Mouse (Mus musculus) small intestine, adult 2 months (tissue): ENCODE measurements around the gene Syne1. TPM values are rescaled to one million over a fixed set of nuclear protein-coding genes. Genes with fewer than 3 reads are reported as not detected.

ENCODE experiments used
- H3K27ac ChIP-seq: fragments of 200-500 bp; 2 replicates; pipeline ENCODE4 v1.5.1; 2012; ENCODE audit warnings: low read depth, low read length, control low read depth, inconsistent platforms; ENCODE audit not compliant: insufficient read depth
- H3K27me3 ChIP-seq: fragments of 200-500 bp; 2 replicates; pipeline ENCODE4 v1.6.1; 2012; ENCODE audit warnings: mild to moderate bottlenecking, moderate library complexity, low read length, inconsistent platforms; ENCODE audit not compliant: control insufficient read depth, insufficient read depth
- H3K36me3 ChIP-seq: fragments of 200-500 bp; 2 replicates; pipeline ENCODE4 v1.6.1; 2012; ENCODE audit warnings: mild to moderate bottlenecking, low read length, control low read depth, inconsistent platforms; ENCODE audit not compliant: control insufficient read depth, insufficient read depth
- H3K4me1 ChIP-seq: fragments of 200-500 bp; 2 replicates; pipeline ENCODE4 v1.6.1; 2012; ENCODE audit warnings: low read length, inconsistent platforms, mixed read lengths; ENCODE audit not compliant: control insufficient read depth, insufficient read depth, insufficient read length
- H3K4me3 ChIP-seq: fragments of 200-500 bp; 2 replicates; pipeline ENCODE4 v1.5.1; 2012; ENCODE audit warnings: low read depth, mild to moderate bottlenecking, control low read depth, inconsistent platforms, low read length, moderate library complexity
- CTCF ChIP-seq: fragments of 200-500 bp; IDR thresholded peaks from 2 replicates; pipeline ENCODE4 v1.5.1; 2012; ENCODE audit warnings: low read depth, mild to moderate bottlenecking, control low read depth, inconsistent platforms, low read length, moderate library complexity, mixed read lengths; ENCODE audit not compliant: insufficient replicate concordance, insufficient read length; ENCODE audit errors: extremely low read depth
- POLR2A ChIP-seq: fragments of 200-500 bp; IDR thresholded peaks from 2 replicates; pipeline ENCODE4 v1.6.1; 2012; ENCODE audit warnings: low read depth, mild to moderate bottlenecking, control low read depth, inconsistent platforms, low read length, moderate library complexity
- WGBS: fragments of 180-500 bp; shearing (Covaris S2); methylation state at CpG from one replicate; pipeline ENCODE4 v1.1.7; 2018; 5-methylcytosine and 5-hydroxymethylcytosine counted together
- polyA plus RNA-seq: library from polyadenylated mRNA; depleted of rRNA; stranded (reverse); fragments of >200 nt; gene quantifications from 2 replicates; pipeline ENCODE4 v1.2.3, GENCODE M21; 2012

Syne1 gene
- polyA plus RNA-seq, 1 experiment = 10.0 TPM

DNA sequence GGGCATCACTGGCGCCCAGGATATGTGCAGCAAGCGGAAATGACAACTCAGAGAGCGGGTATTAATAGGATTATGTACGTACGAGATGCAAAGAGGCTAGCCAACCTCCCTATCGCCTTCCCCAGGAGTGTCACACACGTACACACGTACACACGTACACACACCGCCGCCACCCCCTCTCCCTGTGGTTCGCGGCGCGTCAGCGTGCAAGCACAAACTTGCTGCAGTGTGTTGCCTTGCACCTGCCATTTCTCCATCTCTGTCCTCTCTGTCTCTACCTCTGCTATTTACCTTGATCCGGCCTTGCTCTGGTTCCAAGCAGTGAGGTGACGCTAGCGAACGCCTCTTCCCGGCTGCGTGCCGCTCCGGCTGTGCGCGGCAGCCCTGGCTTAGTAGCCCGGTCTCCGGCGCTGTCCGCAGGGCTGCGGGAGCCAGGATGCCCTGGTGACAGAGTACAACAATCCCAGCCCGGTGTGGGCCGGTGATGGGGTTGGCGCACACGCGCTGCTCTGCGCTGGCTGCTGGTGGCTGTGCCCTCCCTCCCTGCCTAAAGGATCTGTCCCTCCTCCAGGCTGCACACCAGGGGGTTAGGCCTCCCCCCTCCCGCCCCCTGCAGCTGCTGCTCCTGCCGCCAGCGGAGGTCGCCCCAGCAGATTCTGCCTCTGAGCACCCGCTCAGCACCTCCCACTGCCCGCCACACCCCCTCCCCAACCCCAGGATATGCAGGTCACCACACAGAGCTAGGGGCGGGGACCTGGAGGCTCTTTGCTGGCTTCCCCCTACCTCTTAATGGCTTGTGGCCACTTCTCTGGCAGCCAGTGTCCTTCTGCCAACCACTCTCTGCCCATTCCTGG lies 887 bp downstream of the Syne1 start:
- Histone ChIP-seq H3K36me3 (no peaks in the 10 kb centered on the region), H3K27ac (peak overlapping the region; percentile 7; the same call in 1 of the 2 replicates), H3K4me1 (no peaks in the 10 kb centered on the region), H3K27me3 (no peaks in the 10 kb centered on the region; the same call in 1 of the 2 replicates), H3K4me3 (peak overlapping the region; percentile 57)
- 6% methylated on average over 44 of the region's 44 CpGs for WGBS
- TF ChIP-seq POLR2A (no peak), CTCF (no peak)

DNA sequence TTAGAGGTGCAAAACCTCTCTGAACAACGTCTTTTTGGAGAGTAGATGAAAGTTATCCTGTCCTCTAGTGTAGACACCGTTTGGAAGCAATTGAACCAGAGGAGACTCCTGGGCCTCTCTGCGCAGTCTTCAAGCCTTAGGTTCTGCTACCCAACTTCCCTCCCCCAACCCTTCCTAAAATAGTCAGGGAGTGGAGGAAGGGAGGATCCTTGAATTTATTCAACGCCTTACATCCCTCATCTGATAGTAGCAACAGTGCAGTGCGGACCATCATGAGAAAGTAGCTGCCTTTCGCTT lies 1.5 kb downstream of the Syne1 start:
- WGBS = 25% methylated on average over 6 of the region's 6 CpGs
- Histone ChIP-seq H3K27me3 (no peaks in the 10 kb centered on the region; the same call in 1 of the 2 replicates), H3K4me1 (no peaks in the 10 kb centered on the region), H3K36me3 (no peaks in the 10 kb centered on the region), H3K27ac (peak overlapping the region; percentile 7; the same call in 1 of the 2 replicates), H3K4me3 (peak overlapping the region; percentile 57)
- TF ChIP-seq CTCF (no peak), POLR2A (no peak)

DNA sequence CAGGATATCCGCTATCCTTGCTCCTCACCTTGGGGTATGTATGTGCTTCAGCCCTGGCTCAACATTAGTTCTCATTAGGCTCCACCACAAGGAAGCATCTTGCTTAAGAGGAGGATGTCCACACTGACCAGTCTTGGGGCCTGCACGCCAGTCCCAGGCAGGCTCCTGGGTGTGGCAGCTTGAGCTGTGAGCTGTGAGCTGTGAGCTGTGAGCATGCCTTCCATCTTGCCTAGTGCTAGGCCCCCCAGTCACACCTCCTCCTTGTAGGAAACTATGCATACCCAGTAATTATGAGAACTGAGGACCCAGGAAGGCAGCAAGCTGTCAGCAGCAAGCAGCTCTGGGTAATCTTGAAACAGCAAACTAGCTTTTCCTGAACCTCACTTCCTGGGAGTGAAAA lies 2.6 kb downstream of the Syne1 start:
- Histone ChIP-seq H3K27ac (no peak overlapping the region), H3K27me3 (no peaks in the 10 kb centered on the region; the same call in 1 of the 2 replicates), H3K4me1 (no peaks in the 10 kb centered on the region), H3K36me3 (no peaks in the 10 kb centered on the region), H3K4me3 (no peak overlapping the region)
- TF ChIP-seq CTCF (no peak), POLR2A (no peak)
- 66% methylated on average over 2 of the region's 2 CpGs for WGBS

DNA sequence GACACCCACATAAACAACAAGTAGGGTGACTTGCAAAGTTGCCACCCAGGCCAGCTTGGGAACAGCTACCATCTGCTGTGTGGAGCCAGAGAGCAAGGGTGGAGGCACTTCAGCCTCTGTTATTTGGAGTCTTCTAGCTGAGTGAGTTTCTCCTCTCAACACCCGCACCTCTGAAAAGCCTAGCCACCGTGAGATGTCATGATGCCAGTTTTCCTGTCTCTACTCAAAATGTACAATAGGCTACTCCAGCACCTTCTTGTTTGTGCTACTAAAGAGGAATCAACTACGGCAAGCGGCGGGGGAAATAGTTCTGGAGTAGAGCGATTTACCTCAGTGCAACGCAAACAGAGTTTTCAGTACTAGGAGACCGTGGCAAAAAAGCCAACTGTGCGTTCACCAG lies 3.5 kb downstream of the Syne1 start:
- 86% methylated on average over 9 of the region's 9 CpGs for WGBS
- no peaks in the 10 kb centered on the region for H3K4me1 ChIP-seq
- H3K27ac ChIP-seq = no peak overlapping the region
- no peaks in the 10 kb centered on the region for H3K36me3 ChIP-seq
- TF ChIP-seq CTCF (no peak), POLR2A (no peak)
- H3K4me3 ChIP-seq = no peak overlapping the region
- H3K27me3 ChIP-seq = no peaks in the 10 kb centered on the region; the same call in 1 of the 2 replicates

DNA sequence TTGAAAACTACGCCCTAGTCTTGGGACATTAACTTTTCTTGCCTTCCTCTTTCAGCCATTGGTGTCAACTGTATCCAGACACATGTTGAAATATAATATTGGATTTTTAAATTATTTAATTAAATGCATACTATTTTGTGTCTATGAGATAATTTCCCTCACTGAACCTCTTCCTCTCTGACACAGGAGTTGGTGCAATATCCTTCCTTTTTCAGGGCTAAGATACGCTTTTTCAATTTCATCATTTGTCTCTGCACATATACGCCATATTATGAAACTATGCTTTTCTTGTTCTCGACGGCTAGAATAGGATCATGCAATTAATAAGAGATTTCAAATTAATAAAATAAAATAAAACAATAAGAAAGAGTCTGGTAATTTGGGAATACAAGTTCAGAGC lies 4.9 kb downstream of the Syne1 start:
- H3K4me1 ChIP-seq = no peaks in the 10 kb centered on the region
- H3K4me3 ChIP-seq = no peak overlapping the region
- TF ChIP-seq CTCF (no peak), POLR2A (no peak)
- no peaks in the 10 kb centered on the region; the same call in 1 of the 2 replicates for H3K27me3 ChIP-seq
- WGBS = 85% methylated on average over 5 of the region's 5 CpGs
- no peaks in the 10 kb centered on the region for H3K36me3 ChIP-seq
- H3K27ac ChIP-seq = no peak overlapping the region

DNA sequence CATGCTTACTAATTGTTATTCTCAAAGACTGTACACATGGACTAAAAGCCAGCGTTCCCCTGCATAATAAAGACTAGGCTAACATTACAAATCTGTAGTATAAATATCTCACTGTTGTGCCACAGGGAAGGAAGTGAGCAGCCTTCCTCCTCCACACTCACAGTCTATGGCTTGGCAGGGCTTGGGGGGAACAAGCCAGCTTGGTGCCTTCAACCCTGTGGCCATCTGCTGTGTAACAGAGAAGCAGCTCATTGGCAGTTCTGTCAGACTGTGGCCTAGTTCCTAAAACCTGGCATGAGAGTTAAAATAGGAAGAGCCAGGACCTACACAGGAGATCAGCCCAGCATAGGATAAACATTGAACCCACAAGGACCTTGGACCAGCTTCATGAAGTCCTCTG lies 23.0 kb downstream of the Syne1 start:
- Histone ChIP-seq H3K27me3 (no peaks in the 10 kb centered on the region), H3K36me3 (no peaks in the 10 kb centered on the region), H3K27ac (no peak overlapping the region), H3K4me1 (no peaks in the 10 kb centered on the region), H3K4me3 (no peak overlapping the region)
- no peak for TF ChIP-seq CTCF
- 65% methylated on average over 1 of the region's 1 CpGs for WGBS

DNA sequence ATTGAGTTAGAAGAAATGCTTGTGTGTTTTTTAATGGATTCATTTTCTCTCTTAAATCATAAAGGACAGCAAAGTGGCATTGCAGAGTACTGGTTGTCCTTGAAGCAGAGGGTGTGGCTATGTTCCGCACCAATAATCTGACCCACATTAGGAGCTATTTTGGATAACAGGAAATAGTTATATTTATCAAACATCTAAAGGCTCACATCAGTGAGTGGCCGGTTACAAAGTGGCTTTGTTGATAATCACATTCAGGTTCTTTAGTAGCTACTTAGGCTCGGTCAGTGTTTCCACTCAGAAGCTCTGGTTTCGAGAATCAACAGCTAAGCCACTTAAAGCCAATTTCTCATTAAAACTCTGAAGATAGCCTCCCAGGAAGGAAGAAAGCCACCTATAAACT lies 23.6 kb downstream of the Syne1 start:
- Histone ChIP-seq H3K4me1 (no peaks in the 10 kb centered on the region), H3K4me3 (no peak overlapping the region), H3K36me3 (no peaks in the 10 kb centered on the region), H3K27me3 (no peaks in the 10 kb centered on the region), H3K27ac (no peak overlapping the region)
- TF ChIP-seq POLR2A = no peak
- no peak for TF ChIP-seq CTCF
- 54% methylated on average over 4 of the region's 4 CpGs for WGBS
